Mouse (Mus musculus) heart, embryonic 14.5 days (tissue): ENCODE results near the gene Dgke. TPM values are rescaled to one million over a fixed set of nuclear protein-coding genes. Genes with fewer than 3 reads are reported as not detected.

Experiments
- ATAC-seq: fragments of 200-750 bp; cut with Nextera tagmentation; 2 replicates; pipeline ENCODE4 v1.8.0; 2017; ENCODE audit warnings: low read depth, moderate TSS enrichment; ENCODE audit not compliant: insufficient number of reproducible peaks, insufficient read depth, low FRiP score
- H3K27ac ChIP-seq, 2 experiments: fragments of 200-500 bp in 1 of 2; fragments of 300-500 bp in 1 of 2; sonication (generic) in 1 of 2; replicated peaks in 1 of 2; 2 replicates each; pipeline ENCODE4 v1.5.1; 2012 to 2014; ENCODE audit warnings: low read depth in 2 of 2, low read length in 2 of 2, control low read depth in 1 of 2, mild to moderate bottlenecking in 1 of 2, mixed read lengths in 1 of 2; ENCODE audit not compliant: control insufficient read depth in 1 of 2, insufficient read depth in 1 of 2
- H3K27me3 ChIP-seq: fragments of 300-500 bp; sonication (generic); 2 replicates; pipeline ENCODE4 v1.6.1; 2014; ENCODE audit warnings: mild to moderate bottlenecking, low read length, control low read depth; ENCODE audit not compliant: control insufficient read depth, insufficient read depth
- H3K36me3 ChIP-seq: fragments of 300-500 bp; sonication (generic); 2 replicates; pipeline ENCODE4 v1.6.1; 2014; ENCODE audit warnings: mild to moderate bottlenecking, control low read depth, low read length, mixed read lengths; ENCODE audit not compliant: control insufficient read depth, insufficient read depth
- H3K4me1 ChIP-seq, 2 experiments: fragments of 200-500 bp in 1 of 2; fragments of 300-500 bp in 1 of 2; sonication (generic) in 1 of 2; 2 replicates each; pipeline ENCODE4 v1.6.1; 2012 to 2014; ENCODE audit warnings: low read length in 2 of 2, control low read depth in 1 of 2, mixed read lengths in 1 of 2; ENCODE audit not compliant: control insufficient read depth in 2 of 2, insufficient read depth in 2 of 2
- H3K4me2 ChIP-seq: fragments of 300-500 bp; sonication (generic); 2 replicates; pipeline ENCODE4 v1.6.1; 2014; ENCODE audit warnings: mild to moderate bottlenecking, low read length
- H3K4me3 ChIP-seq, 2 experiments: fragments of 200-500 bp in 1 of 2; fragments of 300-500 bp in 1 of 2; sonication (generic) in 1 of 2; 2 replicates each; pipeline ENCODE4 v1.5.1; 2012 to 2014; ENCODE audit warnings: low read length in 2 of 2, mild to moderate bottlenecking in 2 of 2, control low read depth in 1 of 2, low read depth in 1 of 2, moderate library complexity in 1 of 2; ENCODE audit not compliant: control insufficient read depth in 1 of 2, insufficient read depth in 1 of 2
- H3K9ac ChIP-seq: fragments of 300-500 bp; sonication (generic); 2 replicates; pipeline ENCODE4 v1.6.1; 2014; ENCODE audit warnings: mild to moderate bottlenecking, low read length
- H3K9me3 ChIP-seq: fragments of 300-500 bp; sonication (generic); 2 replicates; pipeline ENCODE4 v1.6.1; 2016; ENCODE audit warnings: low read length, control low read depth; ENCODE audit not compliant: control insufficient read depth
- WGBS: fragments of 180-500 bp; shearing (Covaris S2); extraction: QIAGEN DNeasy Blood & Tissue Kit; methylation state at CpG from one replicate; pipeline ENCODE4 v1.1.7; 2014; 5-methylcytosine and 5-hydroxymethylcytosine counted together
- polyA plus RNA-seq: library from polyadenylated mRNA; unstranded; fragments of >200 nt; fragmentation: Nextera tagmentation; extraction: Ambion mirVana; gene quantifications from 2 replicates; pipeline ENCODE4 v1.2.1, GENCODE M21; 2014

Gene Dgke
- polyA plus RNA-seq, result 5.7 and 6.7 TPM in 2 replicates

DNA sequence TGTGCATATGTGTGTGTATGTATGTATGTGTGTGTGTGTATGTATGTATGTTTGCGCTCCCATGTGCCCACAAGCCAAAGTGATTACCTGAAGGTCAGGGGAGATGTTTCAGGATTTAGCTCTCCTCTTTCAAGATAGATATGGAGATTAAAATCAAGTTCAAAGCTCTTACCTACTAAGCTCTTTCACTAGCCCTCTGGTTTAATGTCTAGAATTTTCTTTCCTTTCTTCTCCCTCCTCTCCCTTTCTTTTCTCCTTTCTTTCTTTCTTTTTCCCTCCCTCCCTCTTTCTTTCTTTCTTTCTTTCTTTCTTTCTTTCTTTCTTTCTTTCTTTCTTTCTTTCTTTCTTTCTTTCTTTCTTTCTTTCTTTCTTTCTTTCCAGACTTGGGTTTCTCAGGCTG is at the start of gene Dgke:
TSS of gene Dgke (minus strand) at position 101 of the 400 bp plus-strand sequence.
- no peaks in the 10 kb centered on the region for H3K27me3 ChIP-seq
- 0 out of 4 replicates have a peak within 1 kb of the TSS, but pooled peaks of 1 of the 2 experiments have one; percentile 9 for H3K27ac ChIP-seq
- no peak within 1 kb of the TSS for H3K4me3 ChIP-seq
- H3K4me1 ChIP-seq, result peaks cover 10 to 15% of the 10 kb centered on the region in 2 experiments
- no peak within 1 kb of the TSS for H3K9ac ChIP-seq
- no peaks in the 10 kb centered on the region for H3K36me3 ChIP-seq
- ATAC-seq, result no peak
- H3K9me3 ChIP-seq, result no peaks in the 10 kb centered on the region
- no peak within 1 kb of the TSS for H3K4me2 ChIP-seq
- WGBS, result 79% methylated on average over 1 of the region's 1 CpGs

DNA sequence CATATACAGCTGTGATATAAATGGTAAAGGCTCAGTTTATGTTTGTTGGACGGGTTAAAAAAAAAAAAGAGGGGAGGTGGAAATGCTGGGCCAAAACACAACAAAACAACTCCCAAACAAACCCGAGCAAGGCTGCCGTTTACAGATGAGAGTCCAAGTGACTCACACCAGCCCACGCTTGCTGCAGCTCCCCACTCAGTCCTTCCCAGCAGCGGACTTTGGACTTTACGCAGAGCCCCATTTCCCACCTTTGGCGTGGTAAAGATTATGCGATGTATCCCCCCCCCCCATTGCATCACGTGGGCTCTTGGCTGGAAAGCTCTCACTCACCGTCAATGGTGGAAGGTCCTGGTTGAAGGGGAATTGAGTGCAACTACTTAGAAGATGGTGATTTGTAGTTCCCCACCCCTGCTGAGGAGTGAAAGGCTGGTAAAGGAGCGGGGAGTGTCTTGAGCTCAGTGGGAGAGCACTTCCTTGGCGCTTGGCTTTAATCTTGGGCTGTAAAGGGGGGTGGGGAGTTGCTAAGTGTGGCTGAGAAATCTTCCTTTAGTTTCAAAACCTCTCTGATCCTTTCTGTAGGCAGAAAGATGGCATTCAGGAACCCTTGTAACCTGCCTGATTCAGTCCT is 40.6 kb upstream of the Dgke start:
- H3K27me3 ChIP-seq, result no peaks in the 10 kb centered on the region
- no peak overlapping the region for H3K27ac ChIP-seq
- peaks cover 8 to 14% of the 10 kb centered on the region in 2 experiments; a peak in 3 of 4 replicates for H3K4me1 ChIP-seq
- H3K9ac ChIP-seq, result no peak overlapping the region
- 27% methylated on average over 12 of the region's 12 CpGs for WGBS
- no peak for ATAC-seq
- no peaks in the 10 kb centered on the region for H3K9me3 ChIP-seq
- H3K4me2 ChIP-seq, result no peak overlapping the region
- H3K36me3 ChIP-seq, result no peaks in the 10 kb centered on the region
- H3K4me3 ChIP-seq, result no peak overlapping the region

DNA sequence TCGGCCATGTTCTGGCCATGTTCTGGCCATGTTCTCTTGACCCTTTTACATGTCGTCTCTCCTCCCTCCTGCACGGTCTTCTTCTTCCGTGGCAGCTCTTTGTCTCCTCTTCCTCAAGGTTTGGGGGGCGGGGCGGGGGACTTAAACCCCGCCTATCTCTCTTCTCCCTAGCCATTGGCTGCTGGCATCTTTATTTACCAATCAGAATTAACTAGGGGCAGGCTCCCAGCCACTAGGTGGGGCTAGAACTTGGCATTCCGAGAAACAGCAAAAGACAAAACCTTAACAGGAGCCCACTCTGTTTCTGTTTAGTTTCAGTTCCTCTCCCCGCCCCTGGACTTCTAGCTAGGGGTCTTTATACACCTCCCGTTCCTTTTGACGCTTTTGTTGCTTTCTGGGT is 39.2 kb upstream of the Dgke start:
- Histone ChIP-seq H3K4me1 (peaks cover 11 to 18% of the 10 kb centered on the region in 2 experiments; a peak in 3 of 4 replicates), H3K27ac (no peak overlapping the region), H3K4me3 (no peak overlapping the region), H3K36me3 (no peaks in the 10 kb centered on the region), H3K27me3 (no peaks in the 10 kb centered on the region), H3K9me3 (no peaks in the 10 kb centered on the region), H3K4me2 (no peak overlapping the region), H3K9ac (no peak overlapping the region)
- ATAC-seq, result no peak
- 86% methylated on average over 11 of the region's 11 CpGs for WGBS

DNA sequence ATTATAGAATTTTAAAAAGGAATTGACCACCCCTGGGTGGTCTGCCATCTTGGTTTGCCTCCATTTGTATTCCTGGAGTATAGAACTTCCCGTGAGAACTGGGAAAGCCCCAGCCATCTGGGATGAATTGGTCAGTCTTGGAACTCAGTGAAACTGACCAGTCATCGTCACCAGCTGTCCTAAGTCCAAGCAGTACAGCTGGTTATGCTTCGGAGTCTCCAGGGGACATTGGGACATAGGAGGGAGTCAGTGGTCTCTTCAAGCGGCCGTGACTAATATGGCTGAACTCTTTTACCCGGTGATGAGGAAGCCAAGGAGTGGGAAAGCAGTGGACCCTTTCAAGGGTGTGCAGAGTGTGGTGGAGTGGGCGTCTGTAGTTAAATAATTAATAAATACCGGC is 38.6 kb upstream of the Dgke start:
- ATAC-seq, result no peak
- H3K4me1 ChIP-seq, result peaks cover 11 to 18% of the 10 kb centered on the region in 2 experiments; a peak in 3 of 4 replicates
- H3K9ac ChIP-seq, result no peak overlapping the region
- no peak overlapping the region for H3K27ac ChIP-seq
- 91% methylated on average over 8 of the region's 8 CpGs for WGBS
- no peak overlapping the region for H3K4me2 ChIP-seq
- H3K9me3 ChIP-seq, result no peaks in the 10 kb centered on the region
- no peaks in the 10 kb centered on the region for H3K36me3 ChIP-seq
- no peak overlapping the region for H3K4me3 ChIP-seq
- no peaks in the 10 kb centered on the region for H3K27me3 ChIP-seq

DNA sequence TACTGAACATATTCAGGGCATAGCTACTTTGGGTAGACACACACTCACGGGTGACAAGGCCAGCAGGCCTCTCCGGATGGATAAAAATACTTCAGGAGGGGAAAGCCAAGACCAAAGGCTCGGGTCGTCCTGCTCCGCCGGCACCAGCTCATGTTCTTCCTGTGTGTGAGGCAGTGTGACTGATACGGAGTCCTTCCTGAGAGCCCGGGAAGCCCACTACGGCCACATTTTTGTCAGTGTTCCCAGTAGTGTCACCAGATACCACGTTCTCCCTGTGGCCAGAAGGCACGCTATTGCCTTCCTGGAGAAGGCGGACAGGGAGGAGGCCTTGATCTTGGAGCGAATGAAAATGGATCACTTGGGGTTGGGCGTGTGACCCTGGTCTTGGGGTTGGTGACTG is 36.5 kb upstream of the Dgke start:
- Histone ChIP-seq H3K4me1 (peaks cover 11 to 12% of the 10 kb centered on the region in 2 experiments; a peak in 3 of 4 replicates), H3K36me3 (no peaks in the 10 kb centered on the region), H3K4me2 (no peak overlapping the region), H3K27ac (no peak overlapping the region), H3K9me3 (no peaks in the 10 kb centered on the region), H3K27me3 (no peaks in the 10 kb centered on the region), H3K9ac (no peak overlapping the region), H3K4me3 (no peak overlapping the region)
- ATAC-seq, result 0 out of 2 replicates have a peak, but pooled peaks have one; percentile 13
- WGBS, result 54% methylated on average over 14 of the region's 14 CpGs

DNA sequence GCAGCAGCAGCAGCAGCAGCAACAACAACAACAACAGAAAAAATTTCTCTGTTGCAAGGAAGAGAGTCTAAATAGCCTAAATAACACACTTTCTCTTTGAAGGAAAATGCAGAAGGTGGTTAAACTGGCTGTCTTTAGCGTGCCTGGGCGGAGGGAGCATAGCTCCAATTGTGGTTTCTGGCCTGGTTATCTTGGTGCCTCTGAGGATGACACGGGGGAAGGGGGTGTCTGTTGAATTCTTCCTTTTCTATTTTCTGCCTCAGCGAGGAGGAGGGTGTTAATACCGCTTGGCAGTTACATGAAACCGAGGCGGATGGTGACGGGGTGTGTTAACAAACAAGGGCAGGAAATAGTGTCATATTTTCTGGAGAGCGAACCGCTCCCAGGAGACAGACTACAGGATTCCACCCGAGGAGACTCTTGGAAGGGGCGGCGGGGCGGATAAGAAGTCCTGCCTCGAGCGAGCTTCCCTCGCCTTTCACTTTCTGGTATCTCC is 34.2 kb upstream of the Dgke start:
- H3K9ac ChIP-seq, result peak overlapping the region; percentile 67

DNA sequence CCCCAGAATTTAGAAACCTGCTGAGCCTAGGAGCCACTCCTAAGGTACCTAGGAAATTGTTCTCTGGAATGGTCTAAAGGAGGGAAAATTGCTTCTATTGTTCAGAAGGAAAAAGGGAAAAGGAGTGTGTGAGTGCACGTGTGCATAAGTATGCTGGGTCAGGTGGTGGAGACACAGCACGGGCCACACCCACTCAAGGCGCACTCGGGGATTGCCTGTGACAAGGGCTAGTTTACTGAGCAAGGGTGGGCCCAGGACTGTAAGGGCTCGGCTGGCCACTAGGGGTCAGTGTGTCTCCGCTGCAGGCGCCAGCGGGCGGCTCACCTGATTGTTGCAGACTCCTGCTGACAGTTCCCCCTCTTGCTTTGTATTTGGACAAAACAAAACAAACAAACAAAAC is 33.8 kb upstream of the Dgke start:
- ATAC-seq, result peak; percentile 60; the same call in 1 of the 2 replicates
- no peaks in the 10 kb centered on the region for H3K27me3 ChIP-seq
- H3K4me2 ChIP-seq, result peak overlapping the region; percentile 87
- peak overlapping the region; percentile 67 for H3K9ac ChIP-seq
- H3K4me1 ChIP-seq, result peaks cover 5 to 8% of the 10 kb centered on the region in 2 experiments; a peak in 3 of 4 replicates
- WGBS, result under 1% methylated on average over 9 of the region's 9 CpGs
- no peak overlapping the region for H3K27ac ChIP-seq
- H3K9me3 ChIP-seq, result no peaks in the 10 kb centered on the region
- peak overlapping the region; percentile 44 to 56 for H3K4me3 ChIP-seq
- H3K36me3 ChIP-seq, result no peaks in the 10 kb centered on the region

More for the DNA sequence above, 34.2 kb upstream of the Dgke start:
- no peaks in the 10 kb centered on the region for H3K36me3 ChIP-seq
- peak; percentile 27; the same call in 1 of the 2 replicates for ATAC-seq
- H3K4me1 ChIP-seq, result peaks cover 5 to 8% of the 10 kb centered on the region in 2 experiments; a peak in 3 of 4 replicates
- no peaks in the 10 kb centered on the region for H3K27me3 ChIP-seq
- peak overlapping the region; percentile 87 for H3K4me2 ChIP-seq
- peak overlapping the region; percentile 44 to 56 for H3K4me3 ChIP-seq
- 12% methylated on average over 17 of the region's 17 CpGs for WGBS
- H3K27ac ChIP-seq, result peak overlapping the region; percentile 42 to 58; a peak in 3 of 4 replicates
- H3K9me3 ChIP-seq, result no peaks in the 10 kb centered on the region
